Mouse (Mus musculus): ENCODE results near the gene Asprv1. TPM values are rescaled to one million over a fixed set of nuclear protein-coding genes. Genes with fewer than 3 reads are reported as not detected.

Asprv1 gene
- polyA plus RNA-seq, 1 experiment from 2014 or later = 0.10 TPM

- Histone ChIP-seq H3K36me3 (no peaks in the 10 kb centered on the region), H3K9ac (no peak overlapping the region), H3K4me2 (no peak overlapping the region), H3K4me3 (no peak overlapping the region), H3K27me3 (replicated peaks) (no peaks in the 10 kb centered on the region), H3K27ac (ENCODE audit: poor library complexity, severe bottlenecking) (no peak overlapping the region), H3K4me1 (replicated peaks) (peaks cover 15% of the 10 kb centered on the region), H3K9me3 (replicated peaks) (no peaks in the 10 kb centered on the region)
- no peak for ATAC-seq (ENCODE audit: insufficient number of reproducible peaks, low FRiP score)
- WGBS = 87% methylated on average over 8 of the region's 8 CpGs
Observed at GRCm38 (mm10) chr6:86640776-86641175, 12.8 kb downstream of the Asprv1 start.

GRCm38 (mm10) chr6:86641716-86642115 lies 13.8 kb downstream of the Asprv1 start:
- no peak overlapping the region for H3K9ac ChIP-seq
- no peak overlapping the region for H3K27ac ChIP-seq (ENCODE audit: poor library complexity, severe bottlenecking)
- no peak for ATAC-seq (ENCODE audit: insufficient number of reproducible peaks, low FRiP score)
- no peak overlapping the region for H3K4me3 ChIP-seq
- no peaks in the 10 kb centered on the region for H3K27me3 ChIP-seq (replicated peaks)
- peaks cover 11% of the 10 kb centered on the region for H3K4me1 ChIP-seq (replicated peaks)
- H3K4me2 ChIP-seq = no peak overlapping the region
- no peaks in the 10 kb centered on the region for H3K36me3 ChIP-seq
- H3K9me3 ChIP-seq (replicated peaks) = no peaks in the 10 kb centered on the region
- 47% methylated on average over 8 of the region's 8 CpGs for WGBS

DNA sequence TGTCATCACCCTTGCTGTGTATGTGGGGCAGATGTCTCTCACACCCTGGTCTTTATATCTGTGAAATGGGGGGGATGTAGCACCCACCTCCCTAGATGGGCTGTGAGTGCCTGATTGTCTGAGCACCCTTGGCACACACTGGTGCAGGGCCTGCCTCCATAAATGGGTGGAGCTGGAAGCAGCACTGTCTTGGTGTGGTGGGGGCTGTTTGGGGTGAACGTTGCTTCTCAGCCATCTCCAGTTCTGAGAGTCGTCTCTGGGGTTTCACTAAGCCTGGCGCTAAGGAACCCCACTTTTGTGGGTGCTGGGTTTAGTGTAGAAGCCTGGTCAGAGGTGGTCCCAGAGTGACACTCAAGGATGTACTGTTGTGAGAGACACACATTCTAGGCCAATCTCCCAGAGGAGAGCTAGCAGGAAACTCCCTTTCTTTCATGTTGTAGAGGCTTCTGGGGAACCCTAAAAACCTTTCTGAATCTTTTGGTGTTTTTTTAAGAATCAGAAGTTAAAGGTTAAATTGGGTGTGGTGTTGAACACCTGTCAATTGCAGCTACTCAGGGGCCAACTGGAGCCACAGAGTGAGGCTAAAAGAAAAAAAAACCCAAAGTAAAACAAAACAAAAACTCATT lies 16.9 kb downstream of the Asprv1 start:
- H3K4me3 ChIP-seq = no peak overlapping the region
- no peaks in the 10 kb centered on the region for H3K9me3 ChIP-seq (replicated peaks)
- no peak overlapping the region for H3K4me2 ChIP-seq

GRCm38 (mm10) chr6:86645551-86645950 lies 17.6 kb downstream of the Asprv1 start:
- Histone ChIP-seq H3K4me3 (no peak overlapping the region), H3K9me3 (replicated peaks) (no peaks in the 10 kb centered on the region), H3K4me2 (no peak overlapping the region), H3K36me3 (peaks cover 23% of the 10 kb centered on the region), H3K27me3 (replicated peaks) (no peaks in the 10 kb centered on the region), H3K9ac (no peak overlapping the region), H3K4me1 (replicated peaks) (0 out of 2 replicates have a peak, but pooled peaks cover 10% of the 10 kb centered on the region), H3K27ac (ENCODE audit: poor library complexity, severe bottlenecking) (no peak overlapping the region)
- 63% methylated on average over 4 of the region's 4 CpGs for WGBS
- ATAC-seq (ENCODE audit: insufficient number of reproducible peaks, low FRiP score) = no peak

More for the DNA sequence above, 16.9 kb downstream of the Asprv1 start:
- peaks cover 16% of the 10 kb centered on the region for H3K36me3 ChIP-seq
- no peak overlapping the region for H3K9ac ChIP-seq
- 79% methylated on average over 3 of the region's 3 CpGs for WGBS
- no peak overlapping the region for H3K27ac ChIP-seq (ENCODE audit: poor library complexity, severe bottlenecking)
- H3K27me3 ChIP-seq (replicated peaks) = no peaks in the 10 kb centered on the region
- H3K4me1 ChIP-seq (replicated peaks) = 0 out of 2 replicates have a peak, but pooled peaks cover 10% of the 10 kb centered on the region
- no peak for ATAC-seq (ENCODE audit: insufficient number of reproducible peaks, low FRiP score)

DNA sequence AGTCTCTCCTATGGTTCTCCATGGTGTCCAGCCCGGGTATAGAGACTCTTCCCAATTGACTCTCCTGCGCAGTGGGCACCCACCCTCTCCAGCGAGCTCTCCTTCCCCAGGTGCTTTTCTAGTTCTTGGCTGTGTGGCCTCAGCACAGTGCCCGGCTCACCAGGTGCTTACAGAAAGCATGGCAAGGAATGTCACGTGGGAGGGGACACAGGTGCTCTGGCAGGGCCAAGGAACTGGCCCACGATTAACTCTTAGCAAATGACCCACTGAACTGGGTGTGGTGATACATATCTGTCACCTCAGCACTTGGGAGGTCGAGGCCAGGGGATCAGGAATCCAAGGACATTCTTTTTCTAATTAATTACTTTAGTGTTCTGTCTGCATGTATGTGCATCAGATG lies 18.2 kb downstream of the Asprv1 start:
- H3K4me2 ChIP-seq = no peak overlapping the region
- H3K4me3 ChIP-seq = no peak overlapping the region
- H3K27ac ChIP-seq (ENCODE audit: poor library complexity, severe bottlenecking) = no peak overlapping the region
- ATAC-seq (ENCODE audit: insufficient number of reproducible peaks, low FRiP score) = no peak
- no peak overlapping the region for H3K9ac ChIP-seq
- 0 out of 2 replicates have a peak, but pooled peaks cover 10% of the 10 kb centered on the region for H3K4me1 ChIP-seq (replicated peaks)
- WGBS = 75% methylated on average over 7 of the region's 7 CpGs
- H3K9me3 ChIP-seq (replicated peaks) = no peaks in the 10 kb centered on the region
- H3K36me3 ChIP-seq = peaks cover 28% of the 10 kb centered on the region
- H3K27me3 ChIP-seq (replicated peaks) = no peaks in the 10 kb centered on the region

GRCm38 (mm10) chr6:86653026-86653425 lies 25.1 kb downstream of the Asprv1 start:
- H3K4me3 ChIP-seq = no peak overlapping the region
- peaks cover 51% of the 10 kb centered on the region for H3K36me3 ChIP-seq
- no peaks in the 10 kb centered on the region for H3K9me3 ChIP-seq (replicated peaks)
- no peak overlapping the region for H3K9ac ChIP-seq
- H3K4me1 ChIP-seq (replicated peaks) = peaks cover 15% of the 10 kb centered on the region
- H3K4me2 ChIP-seq = no peak overlapping the region
- no peaks in the 10 kb centered on the region for H3K27me3 ChIP-seq (replicated peaks)
- no peak for ATAC-seq (ENCODE audit: insufficient number of reproducible peaks, low FRiP score)
- 87% methylated on average over 6 of the region's 6 CpGs for WGBS
- H3K27ac ChIP-seq (ENCODE audit: poor library complexity, severe bottlenecking) = no peak overlapping the region

DNA sequence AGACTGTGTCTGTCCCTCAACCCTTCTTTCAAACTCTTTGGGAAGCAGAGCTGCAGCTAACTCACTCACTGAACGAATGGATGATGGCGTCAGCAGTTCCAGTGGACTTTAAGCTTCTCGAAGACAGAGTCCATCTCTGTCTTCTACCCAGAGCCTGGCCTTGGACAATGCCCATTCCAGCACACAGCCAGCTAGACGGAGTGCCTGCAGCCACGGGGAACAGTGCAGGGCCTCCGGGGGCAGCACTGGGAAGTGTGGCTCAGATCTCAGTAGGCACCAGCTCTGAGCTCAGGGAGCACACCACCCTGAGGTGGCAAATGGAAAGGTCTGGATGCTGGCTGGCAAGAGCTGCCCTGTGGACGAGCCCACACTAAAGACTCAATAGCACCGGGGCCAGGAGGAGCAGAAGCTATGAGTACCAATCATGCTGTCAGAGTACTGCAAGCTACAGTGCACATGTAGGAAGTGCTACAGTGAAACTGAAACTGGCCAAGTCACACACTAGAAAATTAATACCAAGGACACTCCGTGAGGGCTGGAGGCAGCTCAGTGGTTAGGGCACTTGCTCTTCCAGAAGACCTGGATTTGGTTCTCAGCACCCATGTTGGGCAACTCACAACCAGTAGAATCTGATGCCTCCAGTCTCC lies 26.4 kb downstream of the Asprv1 start:
- peaks cover 15% of the 10 kb centered on the region for H3K4me1 ChIP-seq (replicated peaks)
- ATAC-seq (ENCODE audit: insufficient number of reproducible peaks, low FRiP score) = no peak
- no peak overlapping the region for H3K4me2 ChIP-seq
- no peaks in the 10 kb centered on the region for H3K27me3 ChIP-seq (replicated peaks)
- no peak overlapping the region for H3K9ac ChIP-seq
- H3K36me3 ChIP-seq = peaks cover 43% of the 10 kb centered on the region
- no peak overlapping the region for H3K4me3 ChIP-seq
- no peak overlapping the region for H3K27ac ChIP-seq (ENCODE audit: poor library complexity, severe bottlenecking)
- H3K9me3 ChIP-seq (replicated peaks) = no peaks in the 10 kb centered on the region
- 73% methylated on average over 9 of the region's 9 CpGs for WGBS

DNA sequence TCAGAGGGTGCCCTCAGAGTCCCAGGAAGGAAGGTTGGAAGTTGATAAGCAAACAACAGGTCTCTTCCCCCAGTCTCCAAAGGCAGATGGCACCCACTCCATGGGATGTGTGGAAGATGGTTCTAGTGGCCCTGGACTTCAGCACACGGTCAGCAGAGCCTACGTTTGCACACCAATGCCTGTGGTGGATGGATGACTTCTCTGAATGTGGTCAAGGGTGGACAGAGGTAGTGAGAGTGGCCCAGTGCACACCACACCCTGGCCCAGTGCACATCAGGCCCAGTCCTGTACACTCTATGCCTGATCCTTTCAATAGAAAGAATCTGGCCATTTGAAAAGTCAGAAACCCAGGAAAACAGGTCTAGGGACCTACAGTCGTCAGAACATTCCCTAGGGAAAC lies 30.5 kb downstream of the Asprv1 start:
- Histone ChIP-seq H3K4me3 (no peak overlapping the region), H3K9me3 (replicated peaks) (no peaks in the 10 kb centered on the region), H3K36me3 (peaks cover 27% of the 10 kb centered on the region), H3K4me2 (no peak overlapping the region), H3K27ac (ENCODE audit: poor library complexity, severe bottlenecking) (no peak overlapping the region), H3K9ac (no peak overlapping the region), H3K4me1 (replicated peaks) (peaks cover 15% of the 10 kb centered on the region), H3K27me3 (replicated peaks) (no peaks in the 10 kb centered on the region)
- ATAC-seq (ENCODE audit: insufficient number of reproducible peaks, low FRiP score) = no peak
- 84% methylated on average over 3 of the region's 3 CpGs for WGBS

DNA sequence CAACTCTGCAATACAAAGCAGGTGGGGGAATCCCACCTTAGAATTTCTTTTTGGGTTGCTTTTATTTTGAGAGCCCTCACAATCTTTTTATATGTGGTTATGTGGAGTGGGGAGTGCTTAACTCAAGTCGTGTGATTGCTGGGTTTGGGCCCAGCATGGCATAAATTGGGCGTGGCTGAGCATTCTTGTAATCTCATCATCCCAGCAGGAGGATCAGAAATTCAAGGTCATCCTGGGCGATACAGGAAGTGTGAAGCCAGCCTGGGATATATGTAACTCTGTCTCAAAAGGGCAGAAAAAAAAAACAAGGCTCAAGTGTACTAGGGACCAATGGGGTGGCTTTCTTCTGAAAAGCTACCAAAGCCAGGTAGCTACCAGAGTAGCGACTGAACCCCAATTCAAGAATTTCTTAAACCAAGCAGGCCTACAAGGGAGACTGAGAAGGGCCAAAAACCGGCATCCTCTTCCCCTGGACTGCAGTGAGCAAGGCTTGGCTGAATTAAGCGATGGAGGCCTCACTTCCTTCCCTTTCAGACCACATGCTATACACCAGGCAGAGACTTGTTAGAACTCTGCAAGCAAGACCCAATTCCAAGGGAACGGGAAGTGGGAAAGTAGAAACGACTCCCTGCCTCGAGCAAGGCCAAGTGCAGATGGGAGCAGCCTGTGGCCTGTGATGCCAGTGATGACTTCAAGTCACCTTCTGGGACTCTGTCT lies 32.4 kb downstream of the Asprv1 start:
- no peak overlapping the region for H3K9ac ChIP-seq
- no peak overlapping the region for H3K4me3 ChIP-seq
- H3K4me2 ChIP-seq = no peak overlapping the region
- peaks cover 15% of the 10 kb centered on the region for H3K4me1 ChIP-seq (replicated peaks)
- peaks cover 38% of the 10 kb centered on the region for H3K36me3 ChIP-seq
- WGBS = 74% methylated on average over 9 of the region's 9 CpGs
- no peaks in the 10 kb centered on the region for H3K9me3 ChIP-seq (replicated peaks)
- H3K27ac ChIP-seq (ENCODE audit: poor library complexity, severe bottlenecking) = no peak overlapping the region
- no peaks in the 10 kb centered on the region for H3K27me3 ChIP-seq (replicated peaks)
- ATAC-seq (ENCODE audit: insufficient number of reproducible peaks, low FRiP score) = no peak

DNA sequence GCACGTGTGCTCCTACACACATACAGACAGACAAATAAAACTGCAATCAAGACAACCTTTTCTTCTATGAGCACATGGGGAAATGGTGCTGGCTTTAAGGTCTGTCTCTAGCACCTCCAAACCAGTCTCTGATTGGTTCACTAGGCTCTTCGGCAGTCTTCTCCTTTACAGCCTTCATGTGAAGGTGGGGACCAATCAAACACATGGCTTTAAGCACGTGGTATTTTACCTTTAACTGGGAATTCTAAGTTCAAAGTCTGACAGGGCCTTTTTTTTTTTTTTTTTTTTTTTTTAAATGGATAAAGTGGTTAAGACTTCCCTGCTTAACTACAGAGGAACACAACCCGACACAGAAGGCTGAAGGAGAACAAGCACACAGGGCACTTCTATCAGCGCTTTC lies 37.1 kb downstream of the Asprv1 start:
- no peaks in the 10 kb centered on the region; the same call in 1 of the 2 replicates for H3K9me3 ChIP-seq (replicated peaks)
- H3K4me3 ChIP-seq = no peak overlapping the region
- peaks cover 38% of the 10 kb centered on the region for H3K36me3 ChIP-seq
- peaks cover 14% of the 10 kb centered on the region for H3K4me1 ChIP-seq (replicated peaks)
- no peak overlapping the region for H3K27ac ChIP-seq (ENCODE audit: poor library complexity, severe bottlenecking)
- no peak overlapping the region for H3K4me2 ChIP-seq
- no peak overlapping the region for H3K9ac ChIP-seq
- no peak for ATAC-seq (ENCODE audit: insufficient number of reproducible peaks, low FRiP score)
- no peaks in the 10 kb centered on the region for H3K27me3 ChIP-seq (replicated peaks)
- 77% methylated on average over 5 of the region's 5 CpGs for WGBS

DNA sequence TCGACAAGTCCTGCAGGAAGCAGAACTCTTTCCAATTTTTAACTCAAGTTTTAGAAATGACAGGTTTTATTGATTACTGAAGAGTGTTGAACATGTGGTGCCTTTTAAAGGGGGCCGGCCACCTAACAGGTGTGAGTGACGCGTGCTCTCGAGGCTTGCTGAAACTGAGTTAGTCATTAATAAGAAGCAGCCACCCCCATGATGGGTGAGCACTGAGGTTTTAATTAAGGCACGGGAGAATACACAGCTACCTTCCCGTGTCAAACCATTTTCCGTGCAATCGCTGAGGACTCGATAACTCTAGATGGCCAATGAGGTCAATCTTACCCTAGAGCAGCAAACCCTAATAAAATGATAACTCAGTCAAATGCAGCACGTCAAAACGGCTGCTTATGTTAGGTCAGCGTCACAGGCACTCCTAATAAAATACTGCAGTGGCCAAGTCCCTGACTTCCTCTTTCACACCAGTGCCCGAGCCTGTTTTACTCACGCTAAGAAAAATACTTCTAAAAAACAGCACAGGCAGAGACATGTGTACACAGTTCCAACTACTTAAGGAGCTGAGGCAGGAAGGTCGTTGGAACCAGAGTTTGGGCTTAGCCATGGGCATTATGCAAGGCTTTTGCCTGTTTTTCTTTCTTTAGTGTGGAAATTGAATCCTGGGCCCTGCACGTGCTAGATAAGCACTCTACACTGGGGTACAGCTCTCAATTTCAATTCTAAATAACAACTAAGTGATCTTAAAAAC lies 37.8 kb downstream of the Asprv1 start:
- H3K27me3 ChIP-seq (replicated peaks) = no peaks in the 10 kb centered on the region
- H3K9me3 ChIP-seq (replicated peaks) = no peaks in the 10 kb centered on the region; the same call in 1 of the 2 replicates
- peaks cover 14% of the 10 kb centered on the region for H3K4me1 ChIP-seq (replicated peaks)
- H3K4me2 ChIP-seq = no peak overlapping the region
- H3K4me3 ChIP-seq = no peak overlapping the region
- H3K9ac ChIP-seq = no peak overlapping the region
- ATAC-seq (ENCODE audit: insufficient number of reproducible peaks, low FRiP score) = no peak
- H3K36me3 ChIP-seq = peaks cover 33% of the 10 kb centered on the region
- 82% methylated on average over 17 of the region's 17 CpGs for WGBS
- no peak overlapping the region for H3K27ac ChIP-seq (ENCODE audit: poor library complexity, severe bottlenecking)

Data from heart, embryonic 12.5 days (tissue).